Mouse (Mus musculus) adrenal gland, postnatal 25 days (tissue): ENCODE data around the gene Olfr589. TPM values are rescaled to one million over a fixed set of nuclear protein-coding genes. Genes with fewer than 3 reads are reported as not detected.
"Not testable (repeated sequence)": the region's sequence is repeated elsewhere in the genome, so short reads cannot be mapped to it uniquely, and the experiment has no call there.

Experiments
- DNase-seq: peaks from one replicate; pipeline ENCODE4 v3.0.0; 2021; ENCODE audit warnings: mixed read lengths
- long read RNA-seq: library from polyadenylated mRNA; stranded (forward); transcript quantifications from one replicate; pipeline ENCODE4 v2.0.0, GENCODE M21; 2021
- total RNA-seq: library from RNA; stranded (reverse); gene quantifications from 2 replicates; pipeline ENCODE4 v1.2.3, GENCODE M21; 2021

Olfr589 gene
- not detected in 2 replicates for total RNA-seq
- long read RNA-seq = 0 reads

- no peak for DNase-seq
Measured at GRCm38 (mm10) chr7:103156256-103156655, at the start of gene Olfr589. Olfr589 (minus strand) TSS chr7:103156356.

GRCm38 (mm10) chr7:103184503-103184902 lies 28.3 kb upstream of the Olfr589 start, which contains the start of gene Olfr592:
Olfr592 (plus strand) TSS chr7:103184803.
- not testable (repeated sequence) for DNase-seq

- no peak for DNase-seq
Measured at GRCm38 (mm10) chr7:103178240-103178639, 22.1 kb upstream of the Olfr589 start, which contains the start of gene Olfr591. Olfr591 (minus strand) TSS chr7:103178340.

- DNase-seq = no peak
Measured at GRCm38 (mm10) chr7:103169697-103170096, 13.5 kb upstream of the Olfr589 start.

- DNase-seq = no peak
Measured at GRCm38 (mm10) chr7:103140579-103140978, 15.6 kb downstream of the Olfr589 start, which contains the start of gene Olfr588-ps1. Olfr588-ps1 (plus strand) TSS chr7:103140879.

GRCm38 (mm10) chr7:103125538-103125937 lies 30.6 kb downstream of the Olfr589 start, which contains the start of gene Olfr586:
Olfr586 (minus strand) TSS chr7:103125638.
- no peak for DNase-seq

GRCm38 (mm10) chr7:103119406-103119805 lies 36.8 kb downstream of the Olfr589 start:
- DNase-seq = no peak

Other genes starting within 250 kb of the Olfr589 start
- gene Olfr571, start 238.8 kb downstream of the Olfr589 start, total RNA-seq = not detected in 2 replicates
- not detected in 2 replicates for gene Olfr572, start 231.9 kb downstream of the Olfr589 start, total RNA-seq
- not detected in 2 replicates for gene Olfr573-ps1, start 213.8 kb downstream of the Olfr589 start, total RNA-seq
- gene Olfr574, start 207.9 kb downstream of the Olfr589 start, total RNA-seq = not detected in 2 replicates
- gene Olfr575, start 197.6 kb downstream of the Olfr589 start, total RNA-seq = not detected in 2 replicates
- not detected in 2 replicates for gene Olfr576, start 193.7 kb downstream of the Olfr589 start, total RNA-seq
- gene Olfr577, start 180.4 kb downstream of the Olfr589 start, total RNA-seq = not detected in 2 replicates
- gene Olfr578, start 167.0 kb downstream of the Olfr589 start, total RNA-seq = not detected in 2 replicates
- gene Olfr582, start 118.3 kb downstream of the Olfr589 start, total RNA-seq = not detected in 2 replicates
- gene Olfr583, start 105.1 kb downstream of the Olfr589 start, total RNA-seq = not detected in 2 replicates
- not detected in 2 replicates for gene Olfr584, start 74.5 kb downstream of the Olfr589 start, total RNA-seq
- not detected in 2 replicates for gene Olfr585, start 58.6 kb downstream of the Olfr589 start, total RNA-seq
- not detected in 2 replicates for gene Olfr586, start 30.7 kb downstream of the Olfr589 start, total RNA-seq
- gene Olfr588-ps1, start 15.5 kb downstream of the Olfr589 start, total RNA-seq = not detected in 2 replicates
- not detected in 2 replicates for gene Olfr591, start 22.0 kb upstream of the Olfr589 start, total RNA-seq
- not detected in 2 replicates for gene Olfr592, start 28.4 kb upstream of the Olfr589 start, total RNA-seq
- gene Olfr593, start 55.5 kb upstream of the Olfr589 start, total RNA-seq = not detected in 2 replicates
- not detected in 2 replicates for gene Olfr594, start 60.6 kb upstream of the Olfr589 start, total RNA-seq
- gene Usp17ld, start 96.1 kb upstream of the Olfr589 start, total RNA-seq = not detected in 2 replicates
- gene Olfr596, start 149.3 kb upstream of the Olfr589 start, total RNA-seq = not detected in 2 replicates
- not detected in 2 replicates for gene Olfr597, start 160.0 kb upstream of the Olfr589 start, total RNA-seq
- gene Olfr598, start 167.2 kb upstream of the Olfr589 start, total RNA-seq = not detected in 2 replicates
- not detected in 2 replicates for gene Olfr599, start 179.6 kb upstream of the Olfr589 start, total RNA-seq
- gene Olfr600, start 193.3 kb upstream of the Olfr589 start, total RNA-seq = not detected in 2 replicates
- gene Olfr601, start 206.3 kb upstream of the Olfr589 start, total RNA-seq = not detected in 2 replicates
- gene Olfr603, start 229.8 kb upstream of the Olfr589 start, total RNA-seq = not detected in 2 replicates